Mouse (Mus musculus) CD4-positive naive resting alpha-beta T cell, adult 57 days (primary cell): ENCODE measurements around the gene Tmigd1. TPM values are rescaled to one million over a fixed set of nuclear protein-coding genes. Genes with fewer than 3 reads are reported as not detected.

Source experiments
- total RNA-seq: library from RNA; stranded (reverse); gene quantifications from one replicate; pipeline ENCODE4 v1.2.4, GENCODE M21; 2023

The Tmigd1 gene
- not detected for total RNA-seq

GRCm38 (mm10) chr11:76901579-76902361 is at the start of gene Tmigd1:
Gene Tmigd1 (plus strand): TSS chr11:76902159.

GRCm38 (mm10) chr11:76924759-76925236 is 22.8 kb downstream of the Tmigd1 start, which contains the start of gene Blmh:
Gene Blmh (plus strand): TSS chr11:76924809.

Other genes with a start within 250 kb of the Tmigd1 start
- gene Bhlha9, start 229.7 kb upstream of the Tmigd1 start, total RNA-seq, result not detected
- gene Trarg1, start 222.4 kb upstream of the Tmigd1 start, total RNA-seq, result not detected
- 42.0 TPM for gene Gosr1, start 138.6 kb upstream of the Tmigd1 start, total RNA-seq
- 1.8 TPM for gene Cpd, start 55.1 kb upstream of the Tmigd1 start, total RNA-seq
- gene Blmh, start 22.6 kb downstream of the Tmigd1 start, total RNA-seq, result 35.4 TPM
- 0.35 TPM for gene Slc6a4, start 96.4 kb downstream of the Tmigd1 start, total RNA-seq
- gene Nsrp1, start 176.3 kb downstream of the Tmigd1 start, total RNA-seq, result 24.1 TPM